Mouse (Mus musculus) hindbrain, embryonic 11.5 days (tissue): ENCODE results near the gene Mpp6. TPM values are rescaled to one million over a fixed set of nuclear protein-coding genes. Genes with fewer than 3 reads are reported as not detected.

ENCODE experiments used
- ATAC-seq: fragments of 200-750 bp; cut with Nextera tagmentation; 2 replicates; pipeline ENCODE4 v1.8.0; 2017; ENCODE audit warnings: mild to moderate bottlenecking, moderate TSS enrichment, moderate library complexity; ENCODE audit not compliant: low FRiP score
- DNase-seq: peaks from one replicate; pipeline ENCODE4 v3.0.0-alpha.2; 2015; ENCODE audit warnings: low spot score
- H3K27ac ChIP-seq: fragments of 300-500 bp; sonication (generic); 2 replicates; pipeline ENCODE4 v1.5.1; 2014; ENCODE audit warnings: mild to moderate bottlenecking, low read depth, low read length
- H3K27me3 ChIP-seq: fragments of 300-500 bp; sonication (generic); 2 replicates; pipeline ENCODE4 v1.6.1; 2014; ENCODE audit warnings: mild to moderate bottlenecking, low read length, moderate library complexity, mixed read lengths; ENCODE audit not compliant: control insufficient read depth, insufficient read depth
- H3K36me3 ChIP-seq: fragments of 300-500 bp; sonication (generic); 2 replicates; pipeline ENCODE4 v1.6.1; 2014; ENCODE audit warnings: mild to moderate bottlenecking, low read length, moderate library complexity, mixed read lengths; ENCODE audit not compliant: control insufficient read depth, insufficient read depth
- H3K4me1 ChIP-seq: fragments of 300-500 bp; sonication (generic); replicated peaks from 2 replicates; pipeline ENCODE4 v1.6.1; 2014; ENCODE audit warnings: low read length, mixed read lengths; ENCODE audit not compliant: control insufficient read depth, insufficient read depth
- H3K4me2 ChIP-seq: fragments of 300-500 bp; sonication (generic); replicated peaks from 2 replicates; pipeline ENCODE4 v1.6.1; 2014; ENCODE audit warnings: mild to moderate bottlenecking, low read depth, low read length
- H3K4me3 ChIP-seq: fragments of 300-500 bp; sonication (generic); 2 replicates; pipeline ENCODE4 v1.5.1; 2014; ENCODE audit warnings: low read depth, low read length
- H3K9ac ChIP-seq: fragments of 300-500 bp; sonication (generic); 2 replicates; pipeline ENCODE4 v1.6.1; 2014; ENCODE audit warnings: low read depth, low read length
- H3K9me3 ChIP-seq: fragments of 300-500 bp; sonication (generic); 2 replicates; pipeline ENCODE4 v1.6.1; 2016; ENCODE audit warnings: low read length; ENCODE audit not compliant: control insufficient read depth
- WGBS: fragments of 180-500 bp; shearing (Covaris S2); extraction: QIAGEN DNeasy Blood & Tissue Kit; methylation state at CpG from one replicate; pipeline ENCODE4 v1.1.7; 2014; 5-methylcytosine and 5-hydroxymethylcytosine counted together
- polyA plus RNA-seq: library from polyadenylated mRNA; unstranded; fragments of >200 nt; fragmentation: Nextera tagmentation; extraction: Ambion mirVana; gene quantifications from 2 replicates; pipeline ENCODE4 v1.2.1, GENCODE M21; 2014

Gene Mpp6
- polyA plus RNA-seq, 1 experiment from 2014 or later, result 92.1 TPM

- H3K4me3 ChIP-seq, result no peak overlapping the region
- H3K4me1 ChIP-seq, result no peaks in the 10 kb centered on the region
- H3K36me3 ChIP-seq, result no peaks in the 10 kb centered on the region
- DNase-seq (no peak), ATAC-seq (no peak)
- H3K27ac ChIP-seq, result no peak overlapping the region
- 77% methylated on average over 7 of the region's 7 CpGs for WGBS
- H3K9me3 ChIP-seq, result no peaks in the 10 kb centered on the region
- no peak overlapping the region for H3K9ac ChIP-seq
- H3K27me3 ChIP-seq, result no peaks in the 10 kb centered on the region
- no peak overlapping the region for H3K4me2 ChIP-seq
Measured at GRCm38 (mm10) chr6:50091462-50092154, 18.4 kb upstream of the Mpp6 start.

- peak overlapping the region; percentile 71 for H3K4me2 ChIP-seq
- WGBS, result 2% methylated on average over 15 of the region's 15 CpGs
- H3K4me1 ChIP-seq, result no peaks in the 10 kb centered on the region
- H3K9ac ChIP-seq, result peak overlapping the region; percentile 88
- DNase-seq, result peak; percentile 55
- H3K4me3 ChIP-seq, result peak overlapping the region; percentile 77
- H3K36me3 ChIP-seq, result no peaks in the 10 kb centered on the region
- H3K9me3 ChIP-seq, result no peaks in the 10 kb centered on the region
- ATAC-seq, result peak; percentile 9; the same call in 1 of the 2 replicates
- peak overlapping the region; percentile 76; the same call in 1 of the 2 replicates for H3K27ac ChIP-seq
- no peaks in the 10 kb centered on the region for H3K27me3 ChIP-seq
Measured at GRCm38 (mm10) chr6:50109201-50109756, 762 bp upstream of the Mpp6 start.

GRCm38 (mm10) chr6:50110379-50110941, 419 bp downstream of the Mpp6 start:
- ATAC-seq, result peak; percentile 80
- H3K9me3 ChIP-seq, result no peaks in the 10 kb centered on the region

GRCm38 (mm10) chr6:50111111-50111655, 1.1 kb downstream of the Mpp6 start:
- 10% methylated on average over 6 of the region's 6 CpGs for WGBS
- no peaks in the 10 kb centered on the region for H3K4me1 ChIP-seq
- H3K4me2 ChIP-seq, result peak overlapping the region; percentile 71
- DNase-seq, result peak; percentile 41
- no peak overlapping the region for H3K27ac ChIP-seq
- peak overlapping the region; percentile 88 for H3K9ac ChIP-seq
- H3K4me3 ChIP-seq, result peak overlapping the region; percentile 77
- H3K27me3 ChIP-seq, result no peaks in the 10 kb centered on the region
- no peak for ATAC-seq
- no peaks in the 10 kb centered on the region for H3K9me3 ChIP-seq
- H3K36me3 ChIP-seq, result no peaks in the 10 kb centered on the region

More at GRCm38 (mm10) chr6:50110379-50110941, 419 bp downstream of the Mpp6 start:
- Histone ChIP-seq H3K4me1 (no peaks in the 10 kb centered on the region), H3K27ac (peak overlapping the region; percentile 76), H3K4me2 (peak overlapping the region; percentile 71), H3K27me3 (no peaks in the 10 kb centered on the region), H3K9ac (peak overlapping the region; percentile 88), H3K4me3 (peak overlapping the region; percentile 77), H3K36me3 (no peaks in the 10 kb centered on the region)
- WGBS, result 1% methylated on average over 45 of the region's 72 CpGs
- DNase-seq, result peak; percentile 69

GRCm38 (mm10) chr6:50112775-50113174, 2.7 kb downstream of the Mpp6 start:
- no peak overlapping the region for H3K9ac ChIP-seq
- WGBS, result under 1% methylated on average over 8 of the region's 8 CpGs
- no peak overlapping the region for H3K27ac ChIP-seq
- no peaks in the 10 kb centered on the region for H3K4me1 ChIP-seq
- ATAC-seq, result peak; percentile 46
- DNase-seq, result peak; percentile 95
- H3K9me3 ChIP-seq, result no peaks in the 10 kb centered on the region
- no peak overlapping the region for H3K4me3 ChIP-seq
- H3K4me2 ChIP-seq, result no peak overlapping the region
- H3K27me3 ChIP-seq, result no peaks in the 10 kb centered on the region
- no peaks in the 10 kb centered on the region for H3K36me3 ChIP-seq

- WGBS, result 83% methylated on average over 6 of the region's 6 CpGs
- H3K27ac ChIP-seq, result no peak overlapping the region
- H3K9me3 ChIP-seq, result no peaks in the 10 kb centered on the region
- H3K27me3 ChIP-seq, result no peaks in the 10 kb centered on the region
- no peak overlapping the region for H3K4me2 ChIP-seq
- no peak for DNase-seq
- H3K4me1 ChIP-seq, result no peaks in the 10 kb centered on the region
- no peak for ATAC-seq
- H3K4me3 ChIP-seq, result no peak overlapping the region
- H3K36me3 ChIP-seq, result no peaks in the 10 kb centered on the region
- H3K9ac ChIP-seq, result no peak overlapping the region
Measured at GRCm38 (mm10) chr6:50114280-50114679, 4.2 kb downstream of the Mpp6 start.

GRCm38 (mm10) chr6:50120931-50121330, 10.9 kb downstream of the Mpp6 start:
- DNase-seq (no peak), ATAC-seq (no peak)
- Histone ChIP-seq H3K27ac (no peak overlapping the region), H3K4me2 (no peak overlapping the region), H3K4me1 (no peaks in the 10 kb centered on the region), H3K4me3 (no peak overlapping the region), H3K36me3 (no peaks in the 10 kb centered on the region), H3K27me3 (no peaks in the 10 kb centered on the region), H3K9me3 (no peaks in the 10 kb centered on the region), H3K9ac (no peak overlapping the region)
- WGBS, result 96% methylated on average over 1 of the region's 1 CpGs

GRCm38 (mm10) chr6:50122835-50123234, 12.8 kb downstream of the Mpp6 start:
- no peak overlapping the region for H3K4me2 ChIP-seq
- H3K36me3 ChIP-seq, result no peaks in the 10 kb centered on the region
- WGBS, result 95% methylated on average over 4 of the region's 4 CpGs
- no peaks in the 10 kb centered on the region for H3K4me1 ChIP-seq
- no peak overlapping the region for H3K27ac ChIP-seq
- no peaks in the 10 kb centered on the region for H3K9me3 ChIP-seq
- no peaks in the 10 kb centered on the region for H3K27me3 ChIP-seq
- DNase-seq (no peak), ATAC-seq (no peak)
- no peak overlapping the region for H3K4me3 ChIP-seq
- no peak overlapping the region for H3K9ac ChIP-seq
